In genomic region chr15:98775533-98775932, GRCm38 (mm10) we compare ENCODE assay signal across 25 mouse cellular contexts. TPM values are rescaled to one million over a fixed set of nuclear protein-coding genes. Genes with fewer than 3 reads are reported as not detected.
A peak's percentile ranks its signal among the peaks of the same experiment; 100 is the strongest.
DNase-seq lines count a peak whose midpoint lies in the region; ATAC-seq lines count a peak whose summit lies in the region.
"Had no signal": no experiment of that assay in that cellular context is flagged by ENCODE, and none has a peak within 500 bp of the region (broad histone marks: within the 10 kb centered on the region; RNA-seq: fewer than 3 reads in every experiment).

No protein-coding gene starts in this region.

- no peak overlapping the region for H3K4me3 ChIP-seq in kidney, embryonic 16.5 days (ENCODE audit: low read length)
- H3K4me3 ChIP-seq in embryonic facial prominence, embryonic 15.5 days (replicated peaks), result peak overlapping the region; percentile 38

- 2% methylated on average over 5 of the region's 5 CpGs for WGBS in kidney, embryonic 16.5 days
- 5% methylated on average over 5 of the region's 5 CpGs for WGBS in embryonic facial prominence, embryonic 15.5 days

- ATAC-seq in kidney, embryonic 16.5 days (ENCODE audit: low FRiP score, low TSS enrichment), result no peak
- ATAC-seq in embryonic facial prominence, embryonic 15.5 days (ENCODE audit: insufficient number of reproducible peaks, low FRiP score, low TSS enrichment, low read depth), result no peak

- H3K9me3 ChIP-seq in kidney, embryonic 16.5 days (ENCODE audit: low read length), result no peaks in the 10 kb centered on the region
- no peaks in the 10 kb centered on the region for H3K9me3 ChIP-seq in embryonic facial prominence, embryonic 15.5 days (replicated peaks)
- H3K9me3 ChIP-seq: embryonic facial prominence, embryonic 12.5 days; heart, embryonic 13.5 days; hindbrain, embryonic 12.5 days; liver, embryonic 15.5 days; midbrain, embryonic 12.5 days had no signal

- DNase-seq in kidney, postnatal 10 days, result no peak
- peak; percentile 43 for DNase-seq in retina, postnatal 1 day
- no peak for DNase-seq in retina, embryonic 14.5 days (ENCODE audit: low spot score)
- no peak for DNase-seq in thymus, adult 18-20 months
- no peak for DNase-seq in left cerebral cortex, postnatal 10 days (ENCODE audit: extremely low spot score in 1 of 2, low spot score in 2 of 2)
- DNase-seq: cerebellum, adult 9-11 months; forebrain, postnatal 0 days; gastrocnemius, postnatal 14 days; heart, adult 11 months; kidney, postnatal 14 days had no signal

- H3K4me1 ChIP-seq in kidney, embryonic 16.5 days (ENCODE audit: insufficient read depth, low read length), result peaks cover 41% of the 10 kb centered on the region
- H3K4me1 ChIP-seq in embryonic facial prominence, embryonic 15.5 days, result peaks cover 62% of the 10 kb centered on the region

- H3K4me2 ChIP-seq in kidney, embryonic 16.5 days (replicated peaks; ENCODE audit: low read depth, low read length), result peak overlapping the region; percentile 48; the same call in 1 of the 2 replicates
- peak overlapping the region; percentile 47 for H3K4me2 ChIP-seq in embryonic facial prominence, embryonic 15.5 days (replicated peaks)

- no peaks in the 10 kb centered on the region for H3K36me3 ChIP-seq in kidney, embryonic 16.5 days (ENCODE audit: insufficient read depth, low read length)
- H3K36me3 ChIP-seq in embryonic facial prominence, embryonic 15.5 days, result no peaks in the 10 kb centered on the region
- H3K36me3 ChIP-seq: embryonic facial prominence, embryonic 12.5 days; heart, embryonic 13.5 days; hindbrain, embryonic 12.5 days; liver, embryonic 15.5 days; midbrain, embryonic 12.5 days had no signal

- H3K9ac ChIP-seq in kidney, embryonic 16.5 days (replicated peaks; ENCODE audit: low read length), result no peak overlapping the region
- no peak overlapping the region for H3K9ac ChIP-seq in embryonic facial prominence, embryonic 15.5 days
- H3K9ac ChIP-seq: embryonic facial prominence, embryonic 12.5 days; forebrain, postnatal 0 days; hindbrain, embryonic 12.5 days; liver, embryonic 15.5 days had no signal

- no peak overlapping the region for H3K27ac ChIP-seq in kidney, embryonic 16.5 days (ENCODE audit: low read length)
- peak overlapping the region; percentile 56; the same call in 1 of the 2 replicates for H3K27ac ChIP-seq in embryonic facial prominence, embryonic 15.5 days (replicated peaks)
- H3K27ac ChIP-seq: embryonic facial prominence, embryonic 12.5 days; heart, embryonic 13.5 days; hindbrain, embryonic 12.5 days; liver, embryonic 15.5 days; macrophage; midbrain, embryonic 12.5 days had no signal

- H3K27me3 ChIP-seq in kidney, embryonic 16.5 days (ENCODE audit: insufficient read depth, low read length), result peaks cover 99% of the 10 kb centered on the region
- peaks cover 90% of the 10 kb centered on the region for H3K27me3 ChIP-seq in embryonic facial prominence, embryonic 15.5 days

- intact Hi-C loops in left cerebral cortex, postnatal 10 days (cut with DNase I), result no loop called here

RNA-seq across cellular contexts. Expression of gene Wnt10b, which starts 2.4 kb away (rescaled TPM):
- polyA plus RNA-seq in kidney, embryonic 16.5 days (2015; fragmentation: Nextera tagmentation; extraction: Ambion mirVana), result 0.17 TPM in 1 of 2 replicates, not detected in the other
- polyA plus RNA-seq in embryonic facial prominence, embryonic 15.5 days (2015; fragmentation: Nextera tagmentation; extraction: Ambion mirVana), result 6.0 and 8.0 TPM in 2 replicates
- under 1 TPM; 0.63 to 0.64 TPM for total RNA-seq in left cerebral cortex, postnatal 10 days (2021)
- polyA plus RNA-seq: forebrain, postnatal 0 days; liver, embryonic 15.5 days; macrophage had no signal

RNA-seq across cellular contexts. Expression of gene Arf3, which starts 12.5 kb away (rescaled TPM):
- 56.3 and 59.5 TPM in 2 replicates for polyA plus RNA-seq in kidney, embryonic 16.5 days (2015; fragmentation: Nextera tagmentation; extraction: Ambion mirVana)
- polyA plus RNA-seq in embryonic facial prominence, embryonic 15.5 days (2015; fragmentation: Nextera tagmentation; extraction: Ambion mirVana), result 52.6 and 53.3 TPM in 2 replicates
- total RNA-seq in left cerebral cortex, postnatal 10 days (2021), result 100 to 1,000 TPM; 651 to 661 TPM

RNA-seq across cellular contexts. Expression of gene Wnt1, which starts 14.1 kb away (rescaled TPM):
- not detected in 2 replicates for polyA plus RNA-seq in kidney, embryonic 16.5 days (2015; fragmentation: Nextera tagmentation; extraction: Ambion mirVana)
- 0.07 TPM in 1 of 2 replicates, not detected in the other for polyA plus RNA-seq in embryonic facial prominence, embryonic 15.5 days (2015; fragmentation: Nextera tagmentation; extraction: Ambion mirVana)
- not detected for total RNA-seq in left cerebral cortex, postnatal 10 days (2021)
- total RNA-seq: adrenal gland, postnatal 25 days; forebrain, postnatal 0 days; heart, postnatal 14 days; layer of hippocampus, adult 18-20 months; layer of hippocampus, postnatal 14 days had no signal
- polyA plus RNA-seq: heart, embryonic 13.5 days; limb, embryonic 11.5 days; liver, embryonic 15.5 days; lung, postnatal 0 days; macrophage; small intestine, adult 2 months had no signal

RNA-seq across cellular contexts. Expression of gene Ddn, which starts 33.8 kb away (rescaled TPM):
- 2.6 and 3.3 TPM in 2 replicates for polyA plus RNA-seq in kidney, embryonic 16.5 days (2015; fragmentation: Nextera tagmentation; extraction: Ambion mirVana)
- 0.04 and 0.05 TPM in 2 replicates for polyA plus RNA-seq in embryonic facial prominence, embryonic 15.5 days (2015; fragmentation: Nextera tagmentation; extraction: Ambion mirVana)
- 100 to 1,000 TPM; 285 to 294 TPM for total RNA-seq in left cerebral cortex, postnatal 10 days (2021)
- polyA plus RNA-seq: limb, embryonic 11.5 days; liver, embryonic 15.5 days; macrophage; small intestine, adult 2 months had no signal

RNA-seq across cellular contexts. Expression of gene Fkbp11, which starts 47.5 kb away (rescaled TPM):
- polyA plus RNA-seq in kidney, embryonic 16.5 days (2015; fragmentation: Nextera tagmentation; extraction: Ambion mirVana), result 36.6 and 39.1 TPM in 2 replicates
- polyA plus RNA-seq in embryonic facial prominence, embryonic 15.5 days (2015; fragmentation: Nextera tagmentation; extraction: Ambion mirVana), result 82.8 and 87.4 TPM in 2 replicates
- total RNA-seq in left cerebral cortex, postnatal 10 days (2021), result 1 to 10 TPM; 2.2 TPM
